Mouse (Mus musculus) embryo, embryonic 10 days (tissue): ENCODE data around the gene Morc4.

Experiments
- DNase-seq: peaks from one replicate; pipeline ENCODE4 v3.0.0-alpha.2; 2015; ENCODE audit warnings: low spot score

Gene Morc4

DNA sequence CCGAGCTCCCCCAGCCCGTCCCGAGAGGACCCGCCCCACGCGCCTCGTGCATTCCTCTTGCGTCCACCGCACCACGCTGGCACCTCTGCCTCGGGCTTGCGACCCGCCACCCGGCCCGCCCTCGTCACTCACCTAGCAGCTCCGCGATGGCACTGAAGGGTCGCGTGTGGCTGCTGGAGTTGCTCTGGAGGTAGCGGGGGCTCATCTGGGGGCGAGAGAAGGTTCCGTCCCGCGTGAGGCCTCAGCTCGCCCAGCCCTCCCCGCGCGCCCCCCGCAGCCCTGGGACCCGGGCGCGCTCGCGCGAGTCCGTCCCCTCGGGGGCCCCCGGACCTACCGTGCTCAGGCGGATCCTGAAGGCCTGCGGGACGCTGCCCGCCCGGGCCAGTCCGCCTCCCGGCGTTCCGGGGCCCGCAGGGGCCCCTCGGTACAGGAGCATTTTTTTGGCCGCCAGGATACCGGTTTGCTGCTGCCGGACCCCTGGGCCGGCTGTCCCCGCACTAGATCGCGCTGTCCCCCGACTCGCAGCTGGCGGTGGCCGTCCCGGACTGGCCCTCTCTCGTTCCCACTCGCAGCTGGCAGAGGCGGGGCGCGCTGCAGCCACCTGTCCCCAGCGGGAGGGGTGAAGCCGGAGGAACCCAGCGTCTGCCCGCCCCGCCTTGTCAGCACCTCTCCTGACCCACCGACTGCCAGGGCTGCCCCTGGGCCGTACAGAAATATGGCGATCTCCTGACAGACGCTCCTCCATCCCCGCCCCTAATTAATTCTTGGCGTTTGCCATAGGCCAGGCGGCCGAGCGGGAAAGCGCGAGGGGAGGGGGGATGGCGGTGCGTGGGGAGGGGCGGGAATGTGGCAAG is at the start of gene Morc4:
TSS of gene Morc4 (minus strand) at position 740 of the 854 bp plus-strand sequence.
- DNase-seq: peak; percentile 69

DNA sequence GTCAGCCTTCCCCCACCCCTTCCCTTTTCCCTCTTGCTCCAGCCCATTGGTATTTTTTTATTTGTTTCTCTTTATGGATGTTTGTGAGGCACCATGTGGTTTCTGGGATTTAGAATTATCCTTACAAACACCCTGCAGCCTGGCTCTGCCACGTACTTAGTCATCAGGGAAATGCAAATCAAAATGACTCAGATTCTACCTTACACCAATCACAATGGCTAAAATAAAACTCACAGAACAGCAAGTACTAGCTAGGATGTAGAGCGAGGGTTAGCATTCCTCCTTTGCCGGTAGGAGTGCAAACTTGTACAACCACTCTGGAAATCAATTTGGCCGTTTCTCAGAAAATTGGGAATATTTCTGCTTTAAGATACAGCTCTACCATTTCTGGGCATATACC is 49.1 kb upstream of the Morc4 start:
- DNase-seq: no peak

DNA sequence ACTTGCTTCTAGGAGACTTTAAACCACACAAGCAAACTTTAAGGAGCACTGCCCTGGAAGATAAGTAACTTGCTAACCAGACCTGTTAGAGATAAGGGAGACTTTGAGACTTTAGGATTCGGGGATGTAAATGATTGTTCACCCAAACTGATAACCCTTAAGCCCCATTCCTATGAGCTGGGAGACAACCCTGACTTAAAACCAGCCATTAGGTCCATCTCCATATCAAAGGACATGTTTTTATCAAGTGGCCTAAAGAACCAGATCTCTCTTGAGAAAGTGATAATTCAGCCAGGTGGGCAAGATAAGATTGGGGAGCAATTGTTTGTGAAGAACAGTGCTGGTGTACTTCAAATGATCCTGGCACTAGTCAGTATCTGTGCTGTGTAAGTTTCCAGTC is 19.9 kb upstream of the Morc4 start:
- DNase-seq: no peak

DNA sequence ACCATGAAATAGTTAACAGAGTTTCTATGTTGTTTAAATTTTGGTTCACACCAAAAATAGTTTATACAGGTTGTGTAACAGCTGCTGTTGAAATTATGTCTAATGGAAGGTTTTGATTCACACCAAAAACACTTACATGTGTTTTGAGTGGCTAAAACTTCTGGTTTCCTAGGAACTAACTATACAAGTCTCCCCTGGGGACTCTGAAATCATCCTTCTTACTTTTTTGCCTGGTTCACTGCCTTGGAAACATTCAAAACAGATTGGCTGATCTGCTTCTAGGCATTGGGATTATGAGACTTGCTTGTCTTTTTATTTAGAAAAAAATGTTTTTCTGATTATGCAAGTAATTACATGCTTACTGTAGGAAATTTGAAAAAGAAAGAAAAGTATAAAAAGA is 11.7 kb upstream of the Morc4 start:
- no peak for DNase-seq

DNA sequence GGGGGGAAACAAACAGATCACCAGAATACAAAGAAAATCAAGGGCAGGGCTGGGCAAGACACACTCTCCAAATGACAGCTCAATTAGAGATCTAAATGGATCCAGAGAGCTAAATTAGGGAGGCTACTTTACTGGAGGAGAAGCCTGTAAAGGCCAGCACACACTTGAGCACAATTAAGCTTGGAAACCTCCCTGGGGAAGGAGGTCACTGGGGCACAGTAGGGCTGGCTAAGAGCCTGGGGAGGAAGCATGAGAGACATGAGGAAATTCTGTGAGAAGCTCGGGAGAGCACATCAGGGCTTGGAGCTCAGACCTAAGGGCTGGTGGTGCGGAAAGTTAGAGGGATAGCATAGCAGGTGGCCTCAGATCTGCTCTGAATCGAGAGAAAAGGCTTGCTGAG is 6.5 kb upstream of the Morc4 start:
- DNase-seq: peak; percentile 5

DNA sequence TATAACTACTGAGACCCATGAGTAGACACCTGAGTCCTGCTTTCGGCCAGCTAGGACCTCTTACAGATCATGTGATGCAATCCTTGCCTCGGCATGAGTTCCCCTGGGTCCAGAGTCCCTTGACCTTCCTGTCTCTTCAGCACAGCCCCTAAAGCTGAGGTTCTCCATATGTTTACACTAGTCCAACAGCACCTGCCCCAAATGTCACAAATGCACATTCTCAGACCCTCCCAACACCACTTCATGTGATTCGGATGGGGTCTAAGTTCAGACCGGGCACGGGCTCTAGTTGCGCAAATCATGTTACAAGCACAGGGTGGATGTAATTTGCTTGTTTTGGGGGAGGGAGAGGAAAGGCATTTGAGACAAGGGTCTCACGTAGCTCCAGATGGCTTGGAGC is 5.6 kb upstream of the Morc4 start:
- DNase-seq: no peak

DNA sequence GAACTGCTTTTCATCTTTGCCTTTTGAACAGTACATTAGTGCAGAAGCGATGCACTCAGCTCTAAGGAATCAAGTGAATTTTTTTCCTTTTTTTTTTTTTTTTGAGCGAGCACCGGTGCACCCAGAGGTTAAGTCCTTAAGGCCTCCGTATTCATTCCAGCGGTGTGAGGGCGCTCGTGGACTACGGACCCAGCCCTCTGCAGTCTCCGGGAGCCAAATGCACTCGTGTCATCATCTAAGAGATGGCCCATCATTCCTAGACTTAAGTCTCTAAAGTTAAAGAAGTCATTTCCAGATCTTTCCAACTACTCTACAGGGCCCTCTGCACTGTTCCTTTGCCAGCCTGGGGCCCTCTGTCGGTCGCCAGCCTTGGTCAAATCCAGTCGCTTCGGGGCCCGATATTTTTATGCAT is 1.2 kb downstream of the Morc4 start:
- peak; percentile 65 for DNase-seq

DNA sequence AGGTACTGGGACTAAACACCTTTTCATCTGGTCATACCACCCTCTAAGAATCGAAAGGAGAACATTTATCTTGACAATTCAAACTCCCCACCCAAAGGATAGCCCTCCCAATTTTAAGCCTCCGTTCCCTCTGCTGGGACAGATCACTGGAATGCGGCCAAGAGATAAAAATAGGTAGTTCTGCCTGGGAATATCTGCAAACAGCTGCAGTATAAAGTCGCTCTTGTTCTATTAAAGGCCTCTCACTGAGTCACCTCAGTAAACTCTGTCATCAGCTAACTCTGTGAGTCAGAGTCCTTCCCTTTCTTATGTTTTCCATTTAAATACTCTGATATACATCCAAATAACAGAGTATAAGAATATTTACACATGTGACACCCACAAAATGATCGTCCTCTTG is 12.1 kb downstream of the Morc4 start:
- DNase-seq: no peak

DNA sequence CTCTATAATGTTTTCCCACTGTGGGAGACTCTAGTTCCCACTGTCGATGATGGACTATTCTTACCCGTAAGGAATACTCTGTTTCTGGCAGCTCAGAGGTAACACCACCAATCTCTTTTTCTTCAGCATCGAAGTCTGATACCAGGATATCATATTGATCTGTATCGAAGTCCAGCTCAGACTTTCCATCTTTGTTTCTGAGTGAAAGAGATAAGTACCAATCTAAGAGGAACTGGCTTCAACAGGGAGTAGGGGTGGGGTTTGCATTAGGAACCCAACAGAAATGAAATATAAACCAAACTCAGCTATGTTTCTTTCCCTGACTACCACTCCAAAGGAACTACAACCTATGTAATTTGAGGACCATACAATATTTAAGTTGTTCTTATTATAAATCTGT is 16.7 kb downstream of the Morc4 start:
- DNase-seq: no peak

DNA sequence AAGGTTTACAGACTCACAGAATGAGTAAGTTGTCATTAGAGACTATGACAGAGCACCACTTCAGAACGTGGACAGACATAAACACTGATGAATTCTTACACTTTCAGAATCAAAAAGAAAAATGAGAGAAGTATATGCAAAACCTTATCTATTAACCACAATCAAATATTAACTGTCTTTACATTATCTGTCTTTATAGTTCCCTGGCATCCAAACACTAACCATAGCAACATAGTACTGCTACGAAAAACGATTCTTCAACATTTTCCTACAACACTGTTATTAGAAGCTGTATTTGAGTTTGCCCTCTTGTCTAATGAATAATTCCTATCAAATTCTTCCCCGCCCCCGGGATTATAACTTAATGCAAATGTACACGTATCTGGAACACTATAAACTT is 30.4 kb downstream of the Morc4 start:
- DNase-seq: no peak

DNA sequence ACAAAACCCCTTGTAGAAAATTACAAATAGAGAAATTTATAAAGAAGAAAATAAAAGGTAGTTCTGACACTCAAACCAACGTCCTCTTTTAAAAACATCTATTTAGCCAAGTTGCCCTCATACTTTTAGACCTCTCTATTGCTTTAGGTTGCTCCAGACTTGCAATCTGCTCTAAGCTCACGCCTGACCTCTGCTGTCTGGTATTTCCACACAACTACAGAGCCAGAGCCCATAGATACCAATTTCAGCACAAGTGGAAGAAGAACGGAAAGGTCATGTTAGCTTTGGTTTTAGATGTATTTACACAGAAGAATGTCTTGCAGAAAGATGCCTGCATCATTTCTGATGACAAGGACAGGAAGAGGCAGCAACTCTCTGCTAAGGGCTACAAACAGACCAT is 32.4 kb downstream of the Morc4 start:
- peak; percentile 9 for DNase-seq

DNA sequence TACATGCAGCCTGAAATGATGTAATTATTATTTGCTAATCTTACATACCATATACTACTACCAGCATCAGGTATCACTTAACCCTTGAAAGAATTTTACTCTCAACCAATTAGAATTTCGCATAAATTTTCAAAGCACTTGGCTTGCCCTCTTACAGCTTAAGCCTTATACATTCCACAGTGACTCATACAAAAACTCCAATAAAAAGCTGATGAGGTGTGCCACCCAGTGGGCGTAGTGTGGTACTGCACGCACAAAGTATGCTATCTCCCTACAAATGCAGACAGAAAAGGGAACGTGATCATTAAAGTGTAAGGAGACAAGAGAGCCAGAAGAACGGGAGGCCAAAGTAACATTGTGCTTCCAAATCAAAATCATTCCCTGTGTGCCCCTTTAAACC is 39.0 kb downstream of the Morc4 start:
- DNase-seq: peak; percentile 71

DNA sequence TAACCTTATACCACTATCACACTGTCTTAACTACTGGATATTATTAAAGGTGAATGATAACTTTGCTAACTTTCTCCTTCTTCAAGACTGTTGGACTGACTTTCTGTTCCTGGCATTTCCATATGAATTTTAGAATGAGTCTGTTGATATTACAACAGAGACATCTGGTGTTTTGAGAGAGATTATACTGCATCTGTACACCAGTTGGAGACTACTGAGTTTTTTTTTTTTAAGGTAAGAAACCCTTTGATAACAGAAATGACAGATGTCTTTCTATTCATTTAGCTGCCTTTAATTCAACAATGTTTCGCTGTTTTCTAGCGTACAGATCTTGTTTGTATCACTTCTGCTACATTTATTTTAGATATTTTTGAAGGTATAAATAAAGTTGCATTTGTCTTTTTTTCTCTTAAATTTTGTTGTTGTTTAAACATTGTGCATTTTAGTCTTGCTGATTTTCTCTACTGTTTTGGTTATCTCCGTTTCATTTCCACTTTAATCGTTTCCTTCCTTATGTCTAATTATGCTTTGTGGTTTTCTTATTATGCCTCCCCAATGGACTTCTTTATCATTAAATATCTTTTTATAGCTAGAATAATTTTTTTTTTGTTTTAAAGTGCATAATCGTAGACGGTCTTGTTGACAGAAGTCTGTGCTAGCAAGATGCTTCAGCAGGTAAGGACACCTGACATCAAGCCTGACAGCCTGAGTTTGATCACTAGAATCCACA is 42.9 kb downstream of the Morc4 start:
- DNase-seq: no peak

DNA sequence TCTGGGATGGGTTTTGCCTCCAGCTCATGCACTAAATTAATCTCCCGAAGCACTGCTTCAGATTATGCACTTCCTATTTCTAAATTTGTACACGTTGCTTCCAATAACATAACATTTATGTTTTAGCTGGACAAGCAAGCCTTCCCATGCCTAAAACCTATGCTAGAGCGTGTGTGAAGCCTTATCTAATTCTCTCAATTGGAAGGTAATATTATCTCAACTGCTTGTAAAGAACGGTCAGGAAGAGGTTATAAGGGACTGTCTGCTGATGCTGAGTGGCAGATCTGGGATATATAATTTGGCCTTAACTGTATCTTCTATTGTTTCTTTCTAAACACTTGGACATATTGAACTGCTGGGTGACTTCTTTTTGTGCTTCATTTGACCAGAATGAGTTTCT is 44.6 kb downstream of the Morc4 start:
- DNase-seq: no peak

DNA sequence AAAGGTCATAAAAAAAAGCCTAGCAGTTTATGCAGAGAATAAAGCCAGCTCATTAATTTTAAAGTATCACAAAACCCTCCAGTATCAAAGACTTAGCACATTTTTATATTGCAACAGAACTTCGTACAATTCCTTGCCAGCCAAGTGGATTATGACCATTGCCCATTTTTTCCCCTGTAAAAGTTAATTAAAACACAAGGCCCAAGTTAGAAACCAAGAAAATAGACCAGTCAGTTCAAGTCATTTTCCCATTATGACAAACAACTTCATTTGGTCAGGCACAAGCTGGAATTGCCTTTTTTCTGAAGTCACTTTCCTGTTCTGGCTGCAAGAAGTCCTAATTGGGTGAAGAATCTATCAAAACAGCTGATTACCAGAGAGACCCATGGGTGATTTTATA is 46.1 kb downstream of the Morc4 start:
- no peak for DNase-seq

DNA sequence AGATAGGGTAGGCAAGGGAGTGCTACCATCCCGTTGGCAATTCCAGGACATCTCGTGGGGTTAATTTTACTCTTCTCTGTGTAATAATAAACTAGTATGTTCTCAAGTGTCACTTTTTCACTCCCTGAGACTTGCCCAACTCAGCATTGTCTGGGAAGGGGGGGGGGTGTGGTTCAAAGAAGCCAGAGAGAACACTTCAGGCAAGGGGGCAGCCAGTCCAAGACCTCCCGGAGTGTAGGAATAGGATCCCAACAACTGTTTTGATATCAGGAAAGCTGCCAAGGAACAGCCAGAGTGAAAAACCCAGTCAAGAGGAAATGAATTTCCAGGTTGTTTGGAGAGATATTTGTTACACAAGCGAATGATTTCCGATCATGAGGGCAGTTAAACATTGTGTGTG is 56.3 kb downstream of the Morc4 start:
- DNase-seq: no peak

DNA sequence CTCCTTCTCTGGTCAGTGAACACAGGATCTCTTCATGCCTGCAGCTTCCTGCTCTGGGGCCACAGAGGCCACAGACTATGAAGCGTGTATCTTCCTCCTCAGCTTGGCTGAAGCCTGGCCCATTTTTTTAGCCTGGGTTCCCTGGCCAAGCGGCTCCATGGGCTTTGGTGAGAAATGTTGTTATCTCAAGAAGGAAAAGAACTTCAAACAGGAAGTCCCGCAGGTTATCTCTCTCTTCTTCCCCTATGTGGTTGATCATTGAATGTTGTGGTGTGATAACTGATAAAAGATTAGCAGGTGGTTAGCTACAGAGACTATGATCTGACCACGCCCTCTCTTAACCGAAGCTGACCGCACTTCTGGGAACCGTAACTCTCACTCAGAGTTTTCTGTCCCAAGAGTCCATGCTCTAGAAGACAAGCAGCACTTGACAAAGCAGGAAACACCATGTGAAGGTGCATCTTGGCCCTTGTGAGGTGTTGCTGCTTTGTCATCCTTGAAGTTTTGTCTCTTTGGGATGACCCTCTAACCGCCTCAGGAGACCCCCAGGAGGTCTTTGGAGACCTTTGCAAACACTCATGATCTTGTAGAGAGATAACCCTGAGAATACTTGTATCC is 57.4 kb downstream of the Morc4 start:
- DNase-seq: no peak

DNA sequence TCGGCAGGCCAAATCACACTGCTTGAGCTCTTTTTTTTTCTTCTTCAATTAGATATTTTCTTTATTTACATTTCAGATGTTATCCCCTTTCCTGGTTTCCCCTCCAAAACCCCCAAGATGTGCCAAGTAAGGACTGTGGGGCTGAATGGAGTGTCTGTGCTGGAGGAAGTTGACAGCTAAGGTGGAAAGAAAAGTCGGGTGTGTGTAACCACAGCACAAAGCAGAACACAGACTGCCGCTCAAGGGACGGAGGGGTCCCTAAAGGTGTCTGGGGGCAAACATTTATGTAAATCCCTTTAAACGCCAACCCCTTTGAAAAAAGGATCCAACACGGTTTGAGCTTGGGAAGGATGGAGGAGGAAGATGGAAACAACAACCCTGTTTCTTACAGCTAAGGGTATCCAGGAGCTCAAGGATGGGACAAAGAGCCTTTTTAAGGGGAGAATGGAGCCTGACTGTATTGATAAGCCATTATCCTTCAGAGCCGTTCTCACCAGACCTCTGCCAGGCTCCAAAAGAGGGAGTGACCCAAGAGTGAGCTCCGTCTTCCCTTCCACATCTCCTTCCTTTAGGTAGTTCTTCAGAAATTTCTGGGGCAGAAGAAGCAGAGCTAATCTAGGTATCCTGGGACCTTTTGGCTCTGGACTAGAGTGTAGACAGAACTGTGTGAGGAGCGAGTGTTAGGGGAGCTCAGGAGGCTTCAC is 58.0 kb downstream of the Morc4 start:
- DNase-seq: no peak

DNA sequence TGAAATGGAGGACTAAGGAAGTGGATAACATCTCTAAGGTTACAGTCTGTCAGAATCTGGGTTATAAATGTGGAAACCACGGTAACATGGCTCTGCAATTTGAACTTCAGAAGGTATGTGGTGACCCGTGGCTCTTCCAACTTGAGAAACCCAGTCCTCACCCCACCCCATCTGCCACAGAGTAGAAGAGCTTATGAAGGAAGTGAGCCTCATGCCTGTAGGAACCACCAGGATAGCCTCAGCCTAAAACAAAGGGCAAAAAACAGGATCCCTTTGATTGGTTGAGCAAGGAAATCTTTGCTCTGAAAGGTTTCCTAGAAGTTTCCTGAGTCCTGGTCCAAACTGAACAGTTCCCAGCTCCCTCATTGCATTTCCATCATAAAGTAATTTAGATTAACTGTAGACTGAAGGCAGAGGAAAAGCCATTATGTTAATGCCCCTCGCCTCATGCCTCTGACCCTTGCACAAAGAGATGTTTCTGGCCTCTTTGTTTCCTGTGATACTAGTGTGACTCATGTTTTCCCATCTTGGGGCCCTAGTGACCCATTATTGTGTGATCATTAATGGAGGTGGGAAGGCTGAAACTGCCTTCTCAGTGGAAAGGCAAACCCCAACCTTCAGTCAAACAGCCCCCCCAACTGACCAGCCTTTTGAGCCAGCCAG is 58.7 kb downstream of the Morc4 start:
- DNase-seq: no peak

DNA sequence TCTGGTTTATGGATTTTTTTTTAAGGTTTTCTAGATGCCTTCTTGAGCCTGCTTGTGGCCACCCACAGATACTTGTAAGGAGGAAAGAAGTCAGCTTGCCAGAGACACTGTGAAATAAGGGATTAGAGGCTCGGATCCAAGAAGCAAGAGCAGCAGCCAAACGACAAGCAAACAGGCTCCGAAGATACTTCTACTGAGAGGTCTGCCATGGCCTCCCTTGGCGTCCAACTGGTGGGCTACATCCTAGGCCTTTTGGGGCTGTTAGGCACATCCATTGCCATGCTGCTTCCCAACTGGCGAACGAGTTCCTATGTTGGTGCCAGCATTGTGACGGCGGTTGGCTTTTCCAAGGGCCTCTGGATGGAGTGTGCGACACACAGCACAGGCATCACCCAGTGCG is 63.0 kb downstream of the Morc4 start:
- DNase-seq: no peak

DNA sequence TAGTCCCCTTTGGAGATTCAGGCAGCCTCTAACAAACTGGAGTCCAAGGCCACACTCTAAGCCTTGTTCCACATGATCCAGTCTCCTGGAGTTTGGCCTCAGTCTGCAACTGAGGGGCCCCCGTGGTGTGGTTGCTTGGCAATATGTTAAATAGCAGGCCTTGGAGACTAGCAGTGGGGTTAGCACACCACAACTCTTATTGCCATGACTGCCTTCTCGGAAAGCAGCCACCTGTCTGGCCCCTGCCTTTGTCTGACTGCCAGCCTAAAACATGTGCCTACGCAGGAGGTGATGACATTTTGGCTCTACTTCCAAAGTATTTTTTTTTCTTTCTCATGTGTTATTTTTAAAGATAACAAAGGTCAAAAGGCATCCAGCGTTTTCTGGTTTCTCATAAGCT is 63.4 kb downstream of the Morc4 start:
- DNase-seq: peak; percentile 10

DNA sequence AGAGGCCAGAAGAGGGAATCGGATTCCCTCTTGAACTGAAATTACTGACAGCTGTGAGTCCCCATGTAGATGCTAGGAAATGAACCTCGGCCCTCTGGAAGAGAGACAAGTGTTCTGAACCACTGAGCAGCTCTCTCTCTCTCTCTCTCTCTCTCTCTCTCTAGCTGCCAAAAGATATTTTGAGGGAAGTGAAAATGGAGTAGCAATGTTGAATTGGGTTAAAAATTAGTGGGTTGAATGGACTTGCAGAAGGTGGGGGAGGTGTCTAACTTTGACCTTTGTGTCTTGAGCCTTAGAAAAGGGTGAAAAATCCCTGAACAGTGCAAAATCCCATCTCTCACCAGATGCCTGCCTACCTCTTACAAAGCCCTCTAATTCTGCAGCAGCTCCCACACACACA is 64.1 kb downstream of the Morc4 start:
- DNase-seq: no peak
